Mouse (Mus musculus) kidney, adult 8-10 months (tissue): ENCODE measurements around the gene 4933402N22Rik.
"Not testable (repeated sequence)": the region's sequence is repeated elsewhere in the genome, so short reads cannot be mapped to it uniquely, and the experiment has no call there.

ENCODE experiments used
- DNase-seq, 2 experiments: peaks; one replicate each; pipeline ENCODE4 v3.0.0; 2022

Gene 4933402N22Rik

GRCm38 (mm10) chr5:11917743-11918142, at the start of gene 4933402N22Rik:
Gene 4933402N22Rik (plus strand): TSS chr5:11918043.
- not testable (repeated sequence) for DNase-seq

DNA sequence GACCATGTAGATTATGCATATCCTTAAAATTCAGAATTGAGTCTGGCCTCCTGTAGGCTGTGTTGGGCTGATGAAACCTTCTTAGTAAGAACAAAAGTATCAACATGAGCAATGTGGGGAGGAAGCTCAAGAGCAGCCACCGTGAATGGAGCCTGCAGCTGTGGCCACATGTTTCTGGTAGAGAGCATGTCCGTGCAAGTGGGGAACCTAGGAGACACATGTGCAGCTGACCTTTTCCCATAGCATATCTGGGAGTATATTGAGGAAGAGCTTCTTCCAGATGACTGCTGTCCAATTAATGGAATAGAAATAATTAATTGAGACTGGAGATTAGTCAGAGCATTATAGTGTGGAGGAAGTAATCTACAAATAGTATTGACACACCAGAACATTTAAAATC, 5.9 kb downstream of the 4933402N22Rik start:
- DNase-seq, result not testable (repeated sequence)
